Mouse (Mus musculus): ENCODE data around the gene Mapk8ip3.
A peak's percentile ranks its signal among the peaks of the same experiment; 100 is the strongest.

The Mapk8ip3 gene

GRCm38 (mm10) chr17:24900014-24900413 lies 36.8 kb downstream of the Mapk8ip3 start:
- no peak for DNase-seq

DNA sequence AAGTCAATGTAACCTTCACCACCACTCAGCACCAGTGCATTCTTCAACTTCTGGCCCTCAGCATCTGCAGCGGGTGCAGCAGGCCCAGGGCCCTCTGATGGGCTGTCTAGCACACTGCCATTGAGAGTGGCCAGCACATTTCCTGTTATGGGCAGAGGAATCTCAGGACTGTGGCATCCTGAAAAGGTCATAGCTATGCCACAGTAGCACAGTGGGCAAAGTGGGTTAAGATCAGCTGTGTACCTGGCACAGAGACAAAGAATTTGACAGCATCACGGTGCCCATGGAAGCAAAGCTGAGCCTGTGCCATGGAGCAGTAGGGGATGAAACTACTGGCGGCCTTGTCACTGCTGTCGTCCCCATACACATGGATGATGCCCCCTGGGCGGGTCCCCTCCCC lies 37.6 kb downstream of the Mapk8ip3 start:
- no peak for DNase-seq

- DNase-seq, result no peak
These were observed 38.5 kb downstream of the Mapk8ip3 start for GRCm38 (mm10) chr17:24898041-24898854.

- DNase-seq, result no peak
These were observed 39.2 kb downstream of the Mapk8ip3 start for GRCm38 (mm10) chr17:24897600-24897999.

DNA sequence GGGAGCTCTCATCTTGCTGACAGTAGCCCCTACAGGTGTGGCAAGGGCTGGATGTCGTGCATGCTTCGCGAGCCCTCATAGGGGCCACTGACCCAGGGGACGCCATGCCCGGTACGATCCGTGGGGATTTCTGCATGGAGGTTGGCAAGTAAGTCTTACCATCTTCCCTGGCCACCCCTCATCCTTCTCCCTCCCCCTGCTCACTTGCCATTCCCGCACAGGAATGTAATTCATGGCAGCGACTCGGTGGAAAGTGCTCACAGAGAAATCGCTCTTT lies 39.8 kb downstream of the Mapk8ip3 start:
- no peak for DNase-seq

DNA sequence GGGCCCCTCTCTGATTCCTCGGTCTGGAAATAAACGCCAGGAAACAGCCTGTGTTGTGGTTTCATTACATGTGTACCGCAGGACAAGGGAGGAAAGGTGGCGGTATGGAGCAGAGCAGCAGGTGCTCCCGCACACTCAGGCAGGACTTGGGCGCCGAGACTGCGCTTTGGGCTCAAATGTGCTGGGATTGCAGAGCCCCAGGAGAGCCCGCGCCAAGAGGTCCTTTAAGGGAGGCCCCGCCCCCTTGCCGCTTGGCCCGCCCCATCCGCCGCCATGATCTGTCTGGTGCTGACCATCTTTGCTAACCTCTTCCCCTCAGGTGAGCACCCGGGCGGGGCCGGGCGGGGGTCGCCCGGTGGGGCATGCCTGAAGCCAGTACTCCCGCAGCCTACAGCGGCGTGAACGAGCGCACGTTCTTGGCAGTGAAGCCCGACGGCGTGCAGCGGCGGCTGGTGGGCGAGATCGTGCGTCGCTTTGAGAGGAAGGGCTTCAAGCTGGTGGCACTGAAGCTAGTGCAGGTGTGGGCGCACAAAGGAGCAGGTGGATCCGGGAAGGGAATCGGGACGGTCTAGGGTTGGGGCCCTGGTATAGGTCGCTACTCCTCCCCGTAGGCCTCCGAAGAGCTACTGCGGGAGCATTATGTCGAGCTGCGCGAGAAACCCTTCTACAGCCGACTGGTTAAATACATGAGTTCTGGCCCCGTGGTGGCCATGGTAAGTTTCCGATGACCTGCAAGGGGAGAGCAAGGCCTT lies 40.4 kb downstream of the Mapk8ip3 start, which contains the start of gene Nme3:
Nme3 (plus strand) TSS at position 260 of the 752 bp plus-strand sequence.
- peak; percentile 81 for DNase-seq

DNA sequence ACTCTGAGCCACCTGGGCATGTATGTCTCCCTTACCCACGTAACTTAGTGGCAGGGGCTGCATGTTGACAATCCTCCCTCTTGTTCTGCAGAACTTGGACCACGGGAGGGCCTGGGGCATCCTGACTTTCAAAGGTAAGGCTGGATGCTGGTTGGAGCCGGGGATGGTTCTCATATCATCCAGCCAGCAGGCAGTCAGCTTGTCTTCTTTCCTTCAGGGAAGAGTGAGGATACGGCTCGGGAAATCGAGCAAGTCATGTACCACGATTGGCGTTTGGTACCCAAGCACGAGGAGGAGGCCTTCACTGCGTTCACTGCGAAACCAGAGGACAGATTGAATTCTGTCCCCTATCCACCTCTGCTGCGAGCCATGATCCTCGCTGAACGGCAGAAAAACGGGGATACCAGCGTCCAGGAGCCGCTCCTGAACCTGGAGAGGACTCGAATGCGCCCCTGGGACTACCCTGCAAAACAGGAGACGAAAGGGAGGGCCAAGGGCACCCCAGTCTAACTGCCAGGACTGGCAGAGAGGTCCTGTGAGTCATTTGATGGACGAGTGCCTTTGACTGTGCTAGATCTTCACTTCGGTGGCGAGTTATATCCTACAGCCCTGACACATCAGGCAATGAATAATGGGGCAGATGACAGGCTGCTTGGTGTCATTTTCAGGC lies 41.1 kb downstream of the Mapk8ip3 start:
- no peak for DNase-seq

DNA sequence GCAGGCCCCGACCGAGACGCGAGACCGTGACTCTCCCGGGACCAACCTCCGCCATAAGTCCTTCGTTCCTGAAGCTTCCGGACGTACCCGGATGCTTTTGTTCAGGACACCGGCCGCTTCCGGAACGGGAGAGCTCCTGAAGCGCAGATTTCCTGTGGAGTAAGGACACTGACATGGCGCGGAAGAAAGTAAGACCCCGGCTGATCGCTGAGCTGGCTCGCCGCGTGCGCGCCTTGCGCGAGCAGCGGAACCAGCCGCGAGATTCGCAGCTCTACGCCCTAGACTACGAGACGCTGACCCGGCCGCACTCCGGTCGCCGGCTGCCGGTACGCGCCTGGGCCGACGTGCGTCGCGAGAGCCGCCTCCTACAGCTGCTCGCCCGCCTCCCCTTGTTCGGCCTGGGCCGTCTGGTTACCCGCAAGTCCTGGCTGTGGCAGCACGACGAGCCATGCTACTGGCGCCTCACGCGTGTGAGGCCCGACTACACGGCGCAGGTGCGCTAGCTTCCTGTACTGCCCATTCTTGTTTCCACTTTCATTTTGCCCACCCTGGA lies 41.7 kb downstream of the Mapk8ip3 start, which contains the start of the genes Eme2 and Mrps34:
Eme2 (minus strand) TSS at position 93 of the 553 bp plus-strand sequence.
Mrps34 (plus strand) TSS at position 122 of the 553 bp plus-strand sequence.
- DNase-seq, result peak; percentile 90

GRCm38 (mm10) chr17:24894061-24894994 lies 42.4 kb downstream of the Mapk8ip3 start:
- no peak for DNase-seq

DNA sequence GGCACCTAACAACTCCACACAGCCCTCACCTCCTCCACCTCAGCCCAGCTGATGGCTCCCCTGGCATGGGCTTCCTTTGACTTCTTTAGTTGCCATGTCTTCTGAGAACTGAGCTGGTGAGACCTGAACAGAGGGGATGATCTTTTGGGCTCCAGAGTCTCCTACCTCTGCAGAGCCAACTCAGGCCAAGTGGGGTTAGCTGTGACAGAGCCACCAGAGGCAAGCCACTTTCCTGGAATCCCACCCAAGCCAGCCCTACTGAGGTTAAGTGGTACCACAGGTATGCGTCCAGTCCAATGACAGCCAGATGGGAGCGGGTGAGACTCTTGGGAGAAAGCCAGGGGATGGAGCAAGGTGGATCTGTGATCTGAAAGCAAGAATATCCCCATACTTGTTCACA lies 43.5 kb downstream of the Mapk8ip3 start:
- DNase-seq, result no peak

DNA sequence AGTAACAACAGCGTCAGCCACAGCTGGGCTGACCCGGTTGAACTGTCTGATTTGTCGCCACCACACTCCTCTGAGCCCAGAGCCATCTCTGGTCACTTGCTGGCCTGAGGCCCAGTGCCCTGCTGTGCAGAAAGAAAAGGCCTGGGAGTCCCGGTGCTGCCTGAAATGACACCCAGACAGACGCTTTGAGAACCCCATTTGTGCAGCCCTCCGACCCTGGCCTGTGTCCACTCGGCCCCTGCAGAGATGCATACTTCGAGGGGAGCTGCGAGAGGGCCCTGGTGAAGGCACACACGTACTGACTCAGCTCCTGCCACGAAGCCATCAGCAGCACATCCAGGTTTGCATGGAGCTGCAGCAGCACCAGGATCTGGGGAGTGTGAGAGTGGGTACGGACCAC lies 44.0 kb downstream of the Mapk8ip3 start:
- DNase-seq, result no peak

GRCm38 (mm10) chr17:24891321-24891720 lies 45.5 kb downstream of the Mapk8ip3 start:
- DNase-seq, result peak; percentile 5

GRCm38 (mm10) chr17:24890151-24891092 lies 46.4 kb downstream of the Mapk8ip3 start:
- DNase-seq, result no peak

- no peak for DNase-seq
These were observed 47.9 kb downstream of the Mapk8ip3 start for GRCm38 (mm10) chr17:24888862-24889261.

DNA sequence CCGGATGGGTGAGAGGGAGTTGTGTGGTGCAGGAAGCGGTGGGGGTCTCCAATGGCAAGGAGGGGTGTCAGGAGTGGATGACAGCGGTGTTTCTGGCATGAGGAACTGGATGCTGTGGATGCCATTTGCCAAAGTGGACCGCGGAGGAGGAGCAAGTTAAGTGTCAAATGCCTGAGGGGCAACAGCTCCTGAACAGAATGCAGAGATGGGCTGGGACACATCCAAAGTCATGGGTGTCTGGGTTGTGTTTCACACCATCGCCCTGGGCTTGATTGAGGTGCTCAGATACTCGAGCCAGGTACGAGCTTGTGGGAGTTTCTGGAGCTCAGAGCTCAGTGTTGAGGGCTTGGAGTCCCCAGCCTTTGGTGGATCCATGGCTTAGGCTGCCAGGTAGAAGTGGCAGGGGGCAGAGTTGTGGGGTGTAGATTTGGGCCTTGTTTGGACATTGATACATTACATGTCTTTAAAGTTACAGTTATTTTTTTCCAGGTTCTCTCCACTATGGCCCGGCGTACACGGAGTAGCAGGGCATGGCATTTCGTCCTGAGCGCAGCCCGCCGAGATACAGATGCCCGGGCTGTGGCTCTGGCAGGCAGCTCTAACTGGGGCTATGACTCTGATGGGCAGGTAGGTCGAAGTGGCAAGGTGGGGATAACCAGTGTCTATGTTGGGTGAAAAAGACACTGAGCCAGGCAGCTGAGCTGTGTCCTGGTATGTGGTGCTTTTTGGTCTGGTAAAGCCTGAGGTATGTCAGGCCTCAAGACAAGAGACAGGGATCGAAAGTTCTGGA lies 49.3 kb downstream of the Mapk8ip3 start:
- DNase-seq, result no peak

- no peak for DNase-seq
These were observed 49.9 kb downstream of the Mapk8ip3 start for GRCm38 (mm10) chr17:24886932-24887271.

DNA sequence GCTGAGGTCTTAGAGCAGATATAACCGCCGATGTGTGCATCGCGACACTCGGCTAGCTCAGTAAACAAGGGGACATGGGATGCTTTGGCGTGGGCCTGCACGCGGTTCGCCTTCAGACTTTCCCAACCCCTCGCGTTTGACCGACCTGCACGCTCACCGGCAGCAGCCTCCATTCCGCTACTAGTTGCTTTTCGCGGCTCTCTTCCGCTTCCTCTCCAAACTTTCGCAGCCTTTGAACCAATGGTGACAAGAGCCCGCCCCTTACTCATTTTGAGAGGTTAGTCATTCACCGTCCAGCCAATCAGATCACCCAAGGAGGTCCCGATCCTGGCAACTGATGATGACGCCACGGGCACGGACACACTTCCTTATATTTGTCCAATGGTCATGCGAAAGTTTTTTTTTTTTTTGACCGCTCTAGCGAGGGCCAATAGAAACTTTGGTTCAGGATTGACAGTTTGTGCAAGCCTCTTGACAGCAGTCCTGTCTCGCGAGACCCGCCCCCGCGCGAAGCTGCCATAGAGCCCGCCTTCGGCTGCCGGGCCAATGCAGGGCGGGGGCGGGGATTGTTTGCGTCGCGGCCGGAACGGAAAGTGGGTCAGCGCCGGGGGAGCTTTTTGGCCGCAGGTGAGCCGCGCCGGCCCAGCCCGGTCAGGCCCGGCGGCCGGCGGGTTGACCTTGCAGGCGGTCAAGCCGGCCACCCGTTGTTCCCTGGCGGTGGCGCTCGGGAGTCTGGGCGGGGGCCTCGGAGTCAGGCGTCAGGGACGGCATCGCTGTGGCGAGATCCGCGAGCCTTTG lies 50.4 kb downstream of the Mapk8ip3 start, which contains the start of the genes Nubp2 and Spsb3:
Nubp2 (minus strand) TSS at position 216 of the 798 bp plus-strand sequence.
Spsb3 (plus strand) TSS at position 510 of the 798 bp plus-strand sequence.
- DNase-seq, result peak; percentile 99

DNA sequence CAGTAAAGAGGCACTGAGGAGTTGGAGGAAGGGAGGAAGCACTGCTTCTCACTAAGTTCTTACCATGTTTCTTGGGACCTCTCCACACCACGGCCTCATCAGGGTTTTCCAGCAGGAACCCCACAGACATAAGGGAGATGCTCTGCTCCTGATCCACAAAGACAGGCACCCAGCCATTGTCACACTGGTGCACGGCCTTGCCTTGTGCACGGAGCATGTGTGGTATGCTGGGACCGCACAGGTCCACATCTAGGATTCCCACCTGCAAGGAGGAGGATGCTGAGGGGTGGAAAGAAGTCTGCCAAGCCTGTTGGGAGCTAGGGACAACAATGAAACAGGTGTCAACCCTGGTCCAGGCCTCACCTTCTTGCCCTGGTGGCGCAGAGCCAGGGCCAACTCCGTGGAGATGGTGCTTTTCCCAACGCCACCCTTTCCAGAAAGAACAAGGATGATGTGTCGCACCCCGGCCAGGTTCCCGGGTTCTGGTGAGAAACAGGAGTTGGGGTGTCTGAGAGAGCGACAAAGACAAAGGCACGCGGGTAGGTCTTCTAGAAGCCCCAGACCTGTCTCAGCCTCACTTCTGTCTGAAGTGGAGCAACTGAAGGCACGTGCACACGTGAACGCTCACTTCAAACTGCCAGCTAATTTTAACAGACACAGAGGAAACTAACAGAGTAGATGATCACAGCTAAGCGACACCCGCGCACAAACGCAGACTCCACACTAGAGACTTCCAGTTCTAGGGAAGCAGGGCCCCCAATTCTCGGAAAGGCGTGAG lies 51.2 kb downstream of the Mapk8ip3 start:
- no peak for DNase-seq

Data from lung, postnatal 10 days (tissue).